Mouse (Mus musculus) heart, postnatal 0 days (tissue): ENCODE measurements around the gene Pcgf1.

Experiments
- CTCF ChIP-seq: IDR thresholded peaks from 2 replicates; pipeline ENCODE4 v1.5.1; 2016; ENCODE audit warnings: antibody characterized with exemption, control low read depth, low read depth
- EP300 ChIP-seq: IDR thresholded peaks from 2 replicates; pipeline ENCODE4 v1.6.1; 2016; ENCODE audit warnings: antibody characterized with exemption, low read depth

DNA sequence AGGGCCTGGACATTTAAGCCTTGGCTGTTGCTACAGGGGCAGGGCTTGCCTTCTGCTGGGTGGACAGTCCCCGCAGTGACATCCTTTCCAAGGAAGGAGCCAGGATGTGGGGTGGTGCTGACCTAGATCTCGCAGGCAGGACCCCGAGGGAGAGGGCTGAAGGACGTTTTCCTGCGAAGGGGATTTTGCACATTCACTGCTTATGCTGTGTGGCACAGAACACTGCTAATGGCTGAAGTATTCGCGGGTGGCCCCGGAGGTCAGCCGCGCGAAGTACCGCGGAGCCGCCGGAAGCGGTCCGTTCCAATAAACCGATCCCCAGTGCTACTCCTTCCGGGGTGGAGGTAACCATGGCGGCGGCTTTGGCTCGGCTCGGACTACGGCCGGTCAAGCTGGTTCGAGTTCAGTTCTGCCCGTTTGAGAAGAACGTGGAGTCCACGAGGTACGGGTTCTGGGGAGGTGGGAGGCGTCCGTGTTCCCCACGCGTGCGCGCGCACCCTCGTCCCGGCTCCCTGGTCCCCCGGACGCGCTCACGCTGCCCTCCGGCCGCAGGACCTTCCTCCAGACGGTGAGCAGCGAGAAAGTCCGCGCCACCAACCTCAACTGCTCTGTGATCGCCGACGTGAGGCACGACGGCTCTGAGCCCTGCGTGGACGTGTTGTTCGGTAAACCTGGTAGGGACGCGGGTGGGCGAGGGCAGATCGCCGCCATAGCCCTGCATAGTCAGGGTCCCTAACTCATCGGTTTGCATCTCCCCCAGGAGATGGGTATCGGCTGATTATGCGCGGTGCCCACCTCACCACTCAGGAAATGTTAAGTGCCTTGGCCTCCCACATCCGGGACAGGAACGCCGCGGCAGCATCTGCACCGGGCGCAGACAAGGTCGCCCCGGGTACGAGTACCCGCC, 31.3 kb downstream of the Pcgf1 start, which contains the start of gene Mrpl53:
- no peak for TF ChIP-seq CTCF
- TF ChIP-seq EP300 = peak; percentile 54; the same call in 1 of the 2 replicates
